Mouse (Mus musculus) megakaryocyte, embryonic 14.5 days (primary cell): ENCODE results near the gene Atoh8. TPM values are rescaled to one million over a fixed set of nuclear protein-coding genes. Genes with fewer than 3 reads are reported as not detected.

Experiments used
- H3K27me3 ChIP-seq: replicated peaks from 2 replicates; pipeline ENCODE3; 2012; ENCODE audit warnings: inconsistent platforms
- H3K36me3 ChIP-seq: replicated peaks from 2 replicates; pipeline ENCODE3; 2012; ENCODE audit warnings: low read length, inconsistent platforms, mixed read lengths
- H3K4me1 ChIP-seq: 2 replicates; pipeline ENCODE4 v1.6.1; 2012; ENCODE audit warnings: inconsistent platforms
- H3K4me3 ChIP-seq: replicated peaks from 2 replicates; pipeline ENCODE3; 2012; ENCODE audit warnings: moderate library complexity, mild to moderate bottlenecking, inconsistent platforms
- H3K9me3 ChIP-seq: 2 replicates; pipeline ENCODE4 v1.6.1; 2012; ENCODE audit warnings: inconsistent platforms
- FLI1 ChIP-seq: IDR thresholded peaks from 2 replicates; pipeline ENCODE4 v1.6.1; 2012; ENCODE audit warnings: low read length, inconsistent platforms, mixed read lengths
- GATA1 ChIP-seq: IDR thresholded peaks from 3 replicates; pipeline ENCODE4 v1.6.1; 2012; ENCODE audit warnings: mixed read lengths, low read length, inconsistent platforms, borderline replicate concordance
- polyA plus RNA-seq: library from polyadenylated mRNA; stranded (reverse); fragments of >175 nt; gene quantifications from 2 replicates; pipeline ENCODE4 v1.2.3, GENCODE M21; 2012; ENCODE audit warnings: low replicate concordance; ENCODE audit not compliant: insufficient read depth

Gene Atoh8
- polyA plus RNA-seq, 1 experiment, result 51.0 TPM

GRCm38 (mm10) chr6:72254588-72255075 lies 19.3 kb upstream of the Atoh8 start:
- peaks cover 83% of the 10 kb centered on the region for H3K4me1 ChIP-seq
- peaks cover 75% of the 10 kb centered on the region for H3K36me3 ChIP-seq
- no peaks in the 10 kb centered on the region for H3K27me3 ChIP-seq
- no peaks in the 10 kb centered on the region for H3K9me3 ChIP-seq
- peak overlapping the region; percentile 80 for H3K4me3 ChIP-seq
- TF ChIP-seq GATA1, result no peak
- TF ChIP-seq FLI1, result no peak

GRCm38 (mm10) chr6:72253911-72254587 lies 18.7 kb upstream of the Atoh8 start:
- TF ChIP-seq FLI1 (no peak), GATA1 (peak; percentile 91)
- Histone ChIP-seq H3K4me3 (peak overlapping the region; percentile 80), H3K4me1 (peaks cover 81% of the 10 kb centered on the region), H3K27me3 (peaks cover 3% of the 10 kb centered on the region), H3K36me3 (peaks cover 73% of the 10 kb centered on the region), H3K9me3 (no peaks in the 10 kb centered on the region)

GRCm38 (mm10) chr6:72253168-72253567 lies 17.8 kb upstream of the Atoh8 start:
- Histone ChIP-seq H3K4me1 (peaks cover 83% of the 10 kb centered on the region), H3K27me3 (peaks cover 7% of the 10 kb centered on the region), H3K9me3 (no peaks in the 10 kb centered on the region), H3K36me3 (peaks cover 69% of the 10 kb centered on the region), H3K4me3 (no peak overlapping the region)
- no peak for TF ChIP-seq GATA1

- H3K9me3 ChIP-seq, result no peaks in the 10 kb centered on the region
- H3K4me3 ChIP-seq, result peak overlapping the region; percentile 73
- peaks cover 13% of the 10 kb centered on the region for H3K27me3 ChIP-seq
- no peak for TF ChIP-seq GATA1
- TF ChIP-seq FLI1, result no peak
- peaks cover 87% of the 10 kb centered on the region for H3K4me1 ChIP-seq
- H3K36me3 ChIP-seq, result peaks cover 66% of the 10 kb centered on the region
These were observed 17.1 kb upstream of the Atoh8 start for GRCm38 (mm10) chr6:72252433-72252832.

GRCm38 (mm10) chr6:72249981-72250380 lies 14.6 kb upstream of the Atoh8 start:
- Histone ChIP-seq H3K4me1 (peaks cover 85% of the 10 kb centered on the region), H3K27me3 (peaks cover 25% of the 10 kb centered on the region), H3K36me3 (peaks cover 47% of the 10 kb centered on the region), H3K4me3 (no peak overlapping the region), H3K9me3 (no peaks in the 10 kb centered on the region)
- TF ChIP-seq GATA1 (no peak), FLI1 (no peak)

- no peak overlapping the region for H3K4me3 ChIP-seq
- peaks cover 77% of the 10 kb centered on the region for H3K4me1 ChIP-seq
- peaks cover 33% of the 10 kb centered on the region for H3K36me3 ChIP-seq
- H3K27me3 ChIP-seq, result peaks cover 36% of the 10 kb centered on the region
- H3K9me3 ChIP-seq, result no peaks in the 10 kb centered on the region
- TF ChIP-seq GATA1 (no peak), FLI1 (no peak)
These were observed 13.0 kb upstream of the Atoh8 start for GRCm38 (mm10) chr6:72248150-72248914.

GRCm38 (mm10) chr6:72246303-72246702 lies 10.9 kb upstream of the Atoh8 start:
- Histone ChIP-seq H3K4me3 (no peak overlapping the region), H3K36me3 (peaks cover 20% of the 10 kb centered on the region), H3K9me3 (no peaks in the 10 kb centered on the region), H3K27me3 (peaks cover 53% of the 10 kb centered on the region), H3K4me1 (peaks cover 75% of the 10 kb centered on the region)
- TF ChIP-seq GATA1, result no peak
- TF ChIP-seq FLI1, result no peak

- TF ChIP-seq FLI1, result no peak
- no peak for TF ChIP-seq GATA1
- Histone ChIP-seq H3K9me3 (no peaks in the 10 kb centered on the region), H3K27me3 (peaks cover 56% of the 10 kb centered on the region), H3K4me1 (peaks cover 84% of the 10 kb centered on the region), H3K36me3 (peaks cover 6% of the 10 kb centered on the region), H3K4me3 (no peak overlapping the region)
These were observed 9.3 kb upstream of the Atoh8 start for GRCm38 (mm10) chr6:72244569-72245285.

GRCm38 (mm10) chr6:72244144-72244549 lies 8.8 kb upstream of the Atoh8 start:
- no peaks in the 10 kb centered on the region for H3K9me3 ChIP-seq
- peaks cover 3% of the 10 kb centered on the region for H3K36me3 ChIP-seq
- no peak for TF ChIP-seq GATA1
- no peak for TF ChIP-seq FLI1
- peaks cover 87% of the 10 kb centered on the region for H3K4me1 ChIP-seq
- H3K27me3 ChIP-seq, result peaks cover 57% of the 10 kb centered on the region
- no peak overlapping the region for H3K4me3 ChIP-seq
